Mouse (Mus musculus): ENCODE results near the gene Gmpr2. TPM values are rescaled to one million over a fixed set of nuclear protein-coding genes. Genes with fewer than 3 reads are reported as not detected.

The Gmpr2 gene
- polyA plus RNA-seq, 2 experiments, result 14.1 to 18.2 TPM

- WGBS (ENCODE audit: insufficient replicate concordance), result under 1% methylated on average over 89 of the region's 89 CpGs
- Histone ChIP-seq H3K36me3 (replicated peaks; ENCODE audit: control insufficient read depth, insufficient read depth, low read depth) (peaks cover 25% of the 10 kb centered on the region), H3K4me2 (ENCODE audit: low read depth) (peak within 1 kb of the TSS; percentile 74), H3K4me3 (ENCODE audit: insufficient read depth in 1 of 2, low read depth in 2 of 2, low read length in 2 of 2) (peak within 1 kb of the TSS; percentile 90 to 92), H3K9ac (replicated peaks) (peak within 1 kb of the TSS; percentile 89), H3K4me1 (replicated peaks; ENCODE audit: control insufficient read depth in 2 of 2, insufficient read depth in 2 of 2, low read length in 1 of 2) (peaks cover 17 to 22% of the 10 kb centered on the region in 2 experiments), H3K9me3 (ENCODE audit: control insufficient read depth, low read length) (no peaks in the 10 kb centered on the region), H3K27me3 (ENCODE audit: control insufficient read depth, insufficient read depth, low read length) (no peaks in the 10 kb centered on the region), H3K27ac (peak within 1 kb of the TSS; percentile 71)
- TF ChIP-seq CTCF (IDR thresholded peaks at IDR 0.05; ENCODE audit: low read depth) (0 out of 2 replicates have a peak, but pooled peaks have one; percentile 11), EP300 (IDR thresholded peaks at IDR 0.05; ENCODE audit: low read depth) (peak; percentile 63)
- ATAC-seq (ENCODE audit: insufficient read depth) (peak; percentile 87), DNase-seq (ENCODE audit: low read depth in 3 of 3, low spot score in 3 of 3) (peak; percentile 62 to 73 (median 68))
Measured at GRCm38 (mm10) chr14:55643060-55643907, 28.5 kb upstream of the Gmpr2 start, which contains the start of gene Tm9sf1. Tm9sf1 (minus strand) TSS chr14:55643806.

- H3K4me1 ChIP-seq (replicated peaks; ENCODE audit: control insufficient read depth in 2 of 2, insufficient read depth in 2 of 2, low read length in 1 of 2), result peaks cover 17 to 22% of the 10 kb centered on the region in 2 experiments
- peak overlapping the region; percentile 89 for H3K9ac ChIP-seq (replicated peaks)
- TF ChIP-seq EP300 (IDR thresholded peaks at IDR 0.05; ENCODE audit: low read depth) (no peak), CTCF (IDR thresholded peaks at IDR 0.05; ENCODE audit: low read depth) (no peak)
- ATAC-seq (ENCODE audit: insufficient read depth) (no peak), DNase-seq (ENCODE audit: low read depth in 3 of 3, low spot score in 3 of 3) (no peak)
- peak overlapping the region; percentile 74 for H3K4me2 ChIP-seq (ENCODE audit: low read depth)
- no peaks in the 10 kb centered on the region for H3K27me3 ChIP-seq (ENCODE audit: control insufficient read depth, insufficient read depth, low read length)
- peak overlapping the region; percentile 71 for H3K27ac ChIP-seq
- H3K9me3 ChIP-seq (ENCODE audit: control insufficient read depth, low read length), result no peaks in the 10 kb centered on the region
- H3K4me3 ChIP-seq (ENCODE audit: insufficient read depth in 1 of 2, low read depth in 2 of 2, low read length in 2 of 2), result peak overlapping the region; percentile 90 to 92
- H3K36me3 ChIP-seq (replicated peaks; ENCODE audit: control insufficient read depth, insufficient read depth, low read depth), result peaks cover 16% of the 10 kb centered on the region
- WGBS (ENCODE audit: insufficient replicate concordance), result 21% methylated on average over 17 of the region's 17 CpGs
Measured at GRCm38 (mm10) chr14:55644261-55644888, 27.4 kb upstream of the Gmpr2 start.

DNA sequence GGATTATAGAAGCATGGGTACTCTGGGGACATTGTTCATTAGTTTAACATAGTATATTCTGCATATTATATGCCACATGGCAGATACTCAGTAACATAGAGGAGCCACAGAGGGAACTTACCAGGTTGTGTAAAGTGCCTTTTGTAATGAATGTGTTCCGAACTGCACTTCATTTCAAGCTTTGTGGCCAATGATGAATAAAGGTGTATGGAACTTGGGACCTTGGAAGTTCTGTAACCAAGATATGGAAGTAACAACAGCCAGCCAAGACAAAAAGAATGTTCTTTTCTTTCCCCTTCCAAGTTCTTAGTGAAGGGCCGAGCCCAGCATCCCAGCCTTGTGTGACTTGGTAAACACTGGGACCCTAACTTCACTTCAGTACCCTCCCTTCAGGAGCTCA lies 21.9 kb upstream of the Gmpr2 start, which contains the start of gene Tssk4:
Gene Tssk4, plus strand, starts transcription at position 301 of the 400 bp plus-strand sequence.
- TF ChIP-seq CTCF (IDR thresholded peaks at IDR 0.05; ENCODE audit: low read depth), result no peak
- Histone ChIP-seq H3K27ac (no peak within 1 kb of the TSS), H3K9ac (replicated peaks) (no peak within 1 kb of the TSS), H3K4me1 (replicated peaks; ENCODE audit: control insufficient read depth in 2 of 2, insufficient read depth in 2 of 2, low read length in 1 of 2) (peaks cover 2 to 5% of the 10 kb centered on the region in 2 experiments), H3K27me3 (ENCODE audit: control insufficient read depth, insufficient read depth, low read length) (no peaks in the 10 kb centered on the region), H3K9me3 (ENCODE audit: control insufficient read depth, low read length) (no peaks in the 10 kb centered on the region), H3K36me3 (replicated peaks; ENCODE audit: control insufficient read depth, insufficient read depth, low read depth) (no peaks in the 10 kb centered on the region), H3K4me2 (ENCODE audit: low read depth) (no peak within 1 kb of the TSS), H3K4me3 (ENCODE audit: insufficient read depth in 1 of 2, low read depth in 2 of 2, low read length in 2 of 2) (no peak within 1 kb of the TSS)
- DNase-seq (ENCODE audit: low read depth in 3 of 3, low spot score in 3 of 3), result no peak
- WGBS (ENCODE audit: insufficient replicate concordance), result 91% methylated on average over 2 of the region's 2 CpGs
- ATAC-seq (ENCODE audit: insufficient read depth), result no peak

DNA sequence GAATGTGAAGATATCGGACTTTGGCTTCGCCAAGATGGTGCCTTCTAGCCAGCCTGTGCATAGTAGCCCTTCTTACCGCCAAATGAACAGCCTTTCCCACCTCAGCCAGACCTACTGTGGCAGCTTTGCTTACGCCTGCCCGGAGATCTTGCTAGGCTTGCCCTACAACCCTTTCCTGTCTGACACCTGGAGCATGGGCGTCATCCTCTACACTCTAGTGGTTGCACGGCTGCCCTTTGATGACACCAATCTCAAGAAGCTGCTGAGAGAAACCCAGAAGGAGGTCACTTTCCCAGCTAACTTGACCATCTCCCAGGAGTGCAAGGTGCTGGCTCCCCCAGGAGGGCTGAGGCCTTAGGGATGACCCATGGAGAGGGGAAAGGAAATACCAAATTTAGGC lies 20.2 kb upstream of the Gmpr2 start:
- H3K9me3 ChIP-seq (ENCODE audit: control insufficient read depth, low read length), result no peaks in the 10 kb centered on the region
- TF ChIP-seq CTCF (IDR thresholded peaks at IDR 0.05; ENCODE audit: low read depth) (no peak), EP300 (IDR thresholded peaks at IDR 0.05; ENCODE audit: low read depth) (no peak)
- H3K36me3 ChIP-seq (replicated peaks; ENCODE audit: control insufficient read depth, insufficient read depth, low read depth), result no peaks in the 10 kb centered on the region
- no peak for ATAC-seq (ENCODE audit: insufficient read depth)
- no peak overlapping the region for H3K27ac ChIP-seq
- DNase-seq (ENCODE audit: low read depth in 3 of 3, low spot score in 3 of 3), result no peak
- H3K4me3 ChIP-seq (ENCODE audit: insufficient read depth in 1 of 2, low read depth in 2 of 2, low read length in 2 of 2), result no peak overlapping the region
- H3K27me3 ChIP-seq (ENCODE audit: control insufficient read depth, insufficient read depth, low read length), result no peaks in the 10 kb centered on the region
- H3K9ac ChIP-seq (replicated peaks), result no peak overlapping the region
- no peaks in the 10 kb centered on the region for H3K4me1 ChIP-seq (replicated peaks; ENCODE audit: control insufficient read depth in 2 of 2, insufficient read depth in 2 of 2, low read length in 1 of 2)
- no peak overlapping the region for H3K4me2 ChIP-seq (ENCODE audit: low read depth)
- 76% methylated on average over 7 of the region's 7 CpGs for WGBS (ENCODE audit: insufficient replicate concordance)

- TF ChIP-seq EP300 (IDR thresholded peaks at IDR 0.05; ENCODE audit: low read depth), result no peak
- no peak for TF ChIP-seq CTCF (IDR thresholded peaks at IDR 0.05; ENCODE audit: low read depth)
- Histone ChIP-seq H3K27me3 (ENCODE audit: control insufficient read depth, insufficient read depth, low read length) (no peaks in the 10 kb centered on the region), H3K27ac (no peak overlapping the region), H3K4me1 (replicated peaks; ENCODE audit: control insufficient read depth in 2 of 2, insufficient read depth in 2 of 2, low read length in 1 of 2) (peaks cover 8 to 9% of the 10 kb centered on the region in 2 experiments; a peak in 3 of 4 replicates), H3K4me2 (ENCODE audit: low read depth) (no peak overlapping the region), H3K36me3 (replicated peaks; ENCODE audit: control insufficient read depth, insufficient read depth, low read depth) (peaks cover under 1% of the 10 kb centered on the region), H3K4me3 (ENCODE audit: insufficient read depth in 1 of 2, low read depth in 2 of 2, low read length in 2 of 2) (no peak overlapping the region), H3K9ac (replicated peaks) (no peak overlapping the region), H3K9me3 (ENCODE audit: control insufficient read depth, low read length) (no peaks in the 10 kb centered on the region)
- DNase-seq (ENCODE audit: low read depth in 3 of 3, low spot score in 3 of 3), result no peak
- no peak for ATAC-seq (ENCODE audit: insufficient read depth)
- 69% methylated on average over 3 of the region's 3 CpGs for WGBS (ENCODE audit: insufficient replicate concordance)
Measured at GRCm38 (mm10) chr14:55656935-55657334, 14.8 kb upstream of the Gmpr2 start.
